Mouse (Mus musculus) colon, adult 2 months (tissue): ENCODE results near the gene Pex14. TPM values are rescaled to one million over a fixed set of nuclear protein-coding genes. Genes with fewer than 3 reads are reported as not detected.

Experiments
- polyA plus RNA-seq: library from polyadenylated mRNA; depleted of rRNA; stranded (reverse); fragments of >200 nt; gene quantifications from 2 replicates; pipeline ENCODE4 v1.2.3, GENCODE M21; 2012; rRNA removed

Pex14 gene
- polyA plus RNA-seq = 45.8 and 46.9 TPM in 2 replicates

GRCm38 (mm10) chr4:149099369-149100017, at the start of gene Pex14:
TSS of gene Pex14 (minus strand) at chr4:149099876.

GRCm38 (mm10) chr4:149136982-149137770, 37.5 kb upstream of the Pex14 start, which contains the start of gene Cenps:
TSS of gene Cenps (minus strand) at chr4:149137629.

GRCm38 (mm10) chr4:149126663-149127062, 27.0 kb upstream of the Pex14 start, which contains the start of gene Cort:
TSS of gene Cort (minus strand) at chr4:149126763.

GRCm38 (mm10) chr4:149103875-149104561, 4.3 kb upstream of the Pex14 start, which contains the start of gene Dffa:
TSS of gene Dffa (plus strand) at chr4:149104146.

Other genes starting within 250 kb of the Pex14 start
- gene Dffa, start 4.3 kb upstream of the Pex14 start, polyA plus RNA-seq = 17.6 and 17.9 TPM in 2 replicates
- not detected in 2 replicates for gene Cort, start 26.9 kb upstream of the Pex14 start, polyA plus RNA-seq
- gene Cenps, start 37.8 kb upstream of the Pex14 start, polyA plus RNA-seq = 0.87 and 3.3 TPM in 2 replicates
- gene Pgd, start 66.9 kb upstream of the Pex14 start, polyA plus RNA-seq = 173 and 209 TPM in 2 replicates
- gene Kif1b, start 207.8 kb upstream of the Pex14 start, polyA plus RNA-seq = 19.9 and 22.2 TPM in 2 replicates